Mouse (Mus musculus): ENCODE measurements around the gene Vmn1r39.
"Not testable (repeated sequence)": the region's sequence is repeated elsewhere in the genome, so short reads cannot be mapped to it uniquely, and the experiment has no call there.

Gene Vmn1r39

DNA sequence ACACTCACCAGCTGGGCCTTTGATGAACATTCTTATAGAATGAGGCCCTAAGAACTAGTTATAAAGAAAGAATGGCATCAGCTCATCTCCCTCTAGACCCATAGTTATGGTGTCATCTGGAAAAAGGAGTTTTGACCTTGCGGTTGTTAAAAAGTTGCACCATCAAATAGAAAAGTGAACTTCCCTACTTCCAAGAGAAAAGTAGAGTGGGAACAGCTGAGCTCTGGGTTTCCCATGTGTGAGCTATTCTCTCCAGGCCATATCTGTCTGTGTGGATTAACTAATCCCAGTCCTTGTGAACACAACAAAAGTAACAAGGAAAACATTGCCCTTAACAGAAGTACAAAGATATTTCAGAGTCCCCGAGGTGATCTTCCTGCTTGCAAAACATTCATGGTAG is at the start of gene Vmn1r39:
Vmn1r39 (minus strand) TSS at position 101 of the 400 bp plus-strand sequence.
- DNase-seq = no peak

DNA sequence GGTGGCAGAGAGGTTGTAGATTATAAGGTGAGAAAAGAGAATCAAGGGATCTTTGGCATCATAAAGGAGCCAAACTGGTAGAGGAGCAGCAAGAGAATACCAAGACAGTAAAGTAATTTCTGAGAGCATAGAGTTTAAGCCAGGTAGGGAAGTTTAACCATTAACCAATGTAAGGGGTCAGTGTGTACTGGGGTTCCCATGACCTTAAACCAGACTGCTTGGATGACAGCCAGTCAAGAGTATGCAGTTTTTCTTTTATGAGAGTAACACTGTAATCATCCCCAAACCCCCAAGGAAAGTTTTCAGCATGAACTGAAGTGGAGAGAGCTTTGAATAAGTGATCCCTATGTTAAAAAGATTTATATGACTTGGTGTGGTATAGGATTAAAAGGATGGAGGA is 49.0 kb upstream of the Vmn1r39 start:
- no peak for DNase-seq

DNA sequence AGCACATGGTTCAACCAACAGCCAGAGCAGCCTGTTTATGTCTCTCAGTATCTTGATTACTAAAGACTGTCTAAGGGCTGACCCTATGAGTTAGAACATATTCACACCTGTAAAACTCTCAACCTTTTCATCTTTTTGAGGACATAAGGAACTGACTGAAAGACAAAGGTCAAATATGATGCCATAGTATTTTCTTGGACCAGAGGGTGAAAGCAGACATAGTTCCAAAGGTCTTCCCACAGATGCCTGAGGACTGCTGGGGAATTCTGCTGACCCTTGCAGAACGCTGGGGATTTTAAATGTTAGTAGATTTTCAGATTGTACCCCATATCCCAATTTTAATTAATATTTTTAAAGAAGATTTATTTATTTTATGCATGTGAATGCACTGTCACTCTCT is 47.9 kb upstream of the Vmn1r39 start:
- DNase-seq = no peak

DNA sequence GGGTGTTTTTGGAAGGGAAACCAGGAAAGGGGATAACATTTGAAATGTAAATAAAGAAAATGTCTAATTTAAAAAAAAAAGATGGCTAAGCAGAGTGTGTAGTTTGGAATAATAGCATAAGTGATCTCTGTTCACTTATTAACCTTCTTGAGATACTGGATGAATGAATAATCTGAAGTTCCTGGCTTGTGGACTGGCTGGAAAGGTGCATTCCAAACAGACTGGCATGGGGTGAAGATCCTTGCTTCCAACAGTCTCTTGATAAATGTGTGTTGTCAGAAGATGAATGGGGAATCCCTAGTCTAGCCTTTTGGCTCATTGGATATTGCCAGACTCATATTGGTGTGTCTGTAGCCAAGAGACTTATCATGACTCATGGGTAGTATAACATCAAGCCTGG is 45.8 kb upstream of the Vmn1r39 start:
- DNase-seq = no peak

DNA sequence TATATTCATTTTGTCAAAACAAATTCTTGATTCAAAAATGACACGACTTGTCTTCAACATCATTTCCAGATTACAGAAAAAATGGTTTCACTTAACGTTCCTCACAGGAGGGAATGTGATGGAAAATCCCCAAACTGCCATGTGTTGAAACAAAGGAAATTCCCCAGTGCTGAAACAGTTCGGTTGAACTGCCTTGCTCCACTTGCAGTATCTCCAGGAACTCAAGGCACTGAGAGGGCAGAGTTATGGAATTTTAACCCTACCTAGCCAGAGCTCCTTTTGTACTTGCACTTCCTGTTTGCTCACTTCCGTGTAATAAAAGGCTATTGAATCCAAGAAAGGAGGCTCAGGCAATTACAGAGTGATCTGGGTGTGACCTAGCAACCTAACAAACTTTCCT is 38.5 kb upstream of the Vmn1r39 start:
- DNase-seq = no peak

DNA sequence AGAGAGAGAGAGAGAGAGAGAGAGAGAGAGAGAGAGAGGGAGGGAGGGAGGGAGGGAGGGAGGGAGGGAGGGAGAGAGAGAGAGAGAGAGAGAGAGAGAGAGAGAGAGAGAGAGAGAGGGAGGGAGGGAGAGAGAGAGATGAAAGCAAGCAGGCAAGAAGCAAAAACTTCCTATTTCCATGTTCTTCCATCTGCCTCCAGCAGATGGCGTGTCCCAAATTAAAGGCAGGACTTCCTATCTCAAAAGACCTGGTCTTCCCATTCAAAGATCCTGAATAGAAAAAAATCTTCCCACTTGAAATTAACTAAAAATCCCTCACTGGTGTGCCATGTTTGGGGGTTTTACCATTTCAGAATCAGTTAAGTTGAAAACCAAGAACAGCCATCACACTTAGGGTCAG is 30.2 kb upstream of the Vmn1r39 start:
- DNase-seq = peak; percentile 11

DNA sequence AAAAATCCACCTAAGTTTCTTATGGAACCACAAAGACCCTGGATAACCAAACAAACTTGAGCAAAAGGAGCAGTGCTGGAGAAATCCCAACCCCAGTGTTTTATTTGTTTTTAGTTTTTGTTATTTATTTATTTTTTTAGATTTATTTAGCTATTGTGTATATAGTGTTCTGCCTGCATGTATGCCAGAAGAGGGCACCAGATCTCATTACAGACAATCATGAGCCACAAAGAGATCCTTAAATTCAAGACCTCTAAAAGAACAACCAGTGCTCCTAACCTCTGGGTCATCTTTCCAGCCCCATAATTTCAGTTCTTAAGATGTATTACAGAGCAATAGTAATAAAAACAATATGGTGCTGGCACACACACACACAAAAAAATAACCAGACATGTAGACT is 26.5 kb upstream of the Vmn1r39 start:
- no peak for DNase-seq

DNA sequence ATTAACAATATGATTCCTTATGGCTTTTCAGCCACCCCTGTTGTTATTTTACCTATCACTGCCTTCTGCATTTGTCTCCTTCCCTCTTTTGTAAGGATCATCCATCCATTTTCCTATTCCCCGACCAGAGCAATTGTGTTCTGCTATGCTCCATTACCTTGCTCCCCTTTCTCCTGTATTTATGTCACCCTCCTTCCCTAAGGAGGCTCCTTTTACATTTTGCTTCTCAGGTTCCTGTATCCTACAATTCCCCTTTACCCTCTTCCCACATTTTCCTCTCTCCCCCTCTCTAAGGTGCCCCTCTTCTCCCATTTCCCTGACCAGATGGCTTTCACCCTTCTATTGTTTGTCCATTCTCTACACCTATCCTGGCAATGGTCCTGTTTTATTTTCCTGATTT is 4.1 kb downstream of the Vmn1r39 start:
- no peak for DNase-seq

DNA sequence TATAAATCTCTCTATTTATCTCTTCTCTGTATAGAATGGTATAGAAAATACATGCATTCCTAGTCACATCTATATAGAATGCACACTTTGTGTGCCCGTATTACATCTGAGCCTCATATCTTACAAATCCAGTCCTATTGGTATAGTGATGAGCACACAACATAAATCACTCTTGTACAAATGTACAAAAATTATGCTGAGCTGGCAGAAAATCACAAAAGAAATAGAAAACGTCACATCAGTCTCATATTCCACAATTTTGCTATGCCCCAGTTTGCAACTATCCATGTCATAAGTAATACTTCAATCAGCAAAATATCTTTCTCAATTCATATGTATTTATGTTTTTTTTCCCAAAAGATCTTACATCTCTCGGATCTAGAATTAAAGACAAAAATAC is 4.7 kb downstream of the Vmn1r39 start:
- no peak for DNase-seq

DNA sequence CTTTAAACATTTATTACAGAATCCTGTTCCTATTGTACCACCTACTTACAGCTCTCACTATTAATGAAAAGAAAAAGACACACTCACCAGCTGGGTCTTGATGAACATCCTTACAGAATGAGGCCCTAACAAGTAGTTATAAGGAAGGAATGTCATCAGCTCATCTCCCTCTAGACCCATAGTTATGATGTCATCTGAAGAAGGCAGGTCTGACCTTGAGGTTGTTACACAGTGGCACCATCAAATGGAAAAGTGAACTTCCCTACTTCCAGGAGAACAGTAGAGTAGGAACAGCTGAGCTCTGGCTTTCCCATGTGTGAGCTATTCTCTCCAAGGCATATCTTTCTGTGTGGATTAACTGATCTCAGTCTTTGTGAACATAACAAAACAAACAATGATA is 27.9 kb downstream of the Vmn1r39 start, which contains the start of gene Vmn1r38:
Vmn1r38 (minus strand) TSS at position 101 of the 400 bp plus-strand sequence.
- not testable (repeated sequence) for DNase-seq

All from cerebellum, adult 11 months (tissue).